ENCODE assay signal across 27 mouse cellular contexts in the genomic region with DNA sequence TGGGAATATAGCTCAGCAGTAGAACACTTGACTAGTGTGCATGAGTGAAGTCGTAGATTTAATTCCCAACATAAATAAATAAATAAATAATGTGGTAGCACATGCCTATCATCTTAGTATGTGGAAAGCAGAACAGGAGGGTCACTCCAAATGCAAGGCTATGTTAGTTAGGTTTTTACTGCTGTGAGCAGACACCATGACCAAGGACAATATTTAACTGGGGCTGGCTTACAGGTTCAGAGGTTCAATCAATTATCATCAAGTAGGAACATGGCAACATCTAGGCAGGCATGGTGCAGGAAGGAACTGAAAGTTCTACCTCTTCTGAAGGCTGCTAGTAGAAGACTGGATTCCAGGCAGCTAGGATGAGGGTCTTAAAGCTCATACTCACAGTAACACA. TPM values are rescaled to one million over a fixed set of nuclear protein-coding genes. Genes with fewer than 3 reads are reported as not detected.
DNase-seq lines count a peak whose midpoint lies in the region; ATAC-seq lines count a peak whose summit lies in the region.
"Had no signal": no experiment of that assay in that cellular context is flagged by ENCODE, and none has a peak within 500 bp of the region (broad histone marks: within the 10 kb centered on the region; RNA-seq: fewer than 3 reads in every experiment).

No protein-coding gene starts in this region.

- ATAC-seq in kidney, embryonic 16.5 days (ENCODE audit: low FRiP score, low TSS enrichment): peak; percentile 76; the same call in 1 of the 2 replicates
- ATAC-seq: forebrain, embryonic 14.5 days; forebrain, postnatal 0 days; Patski had no signal

- H3K27me3 ChIP-seq in kidney, embryonic 16.5 days (ENCODE audit: insufficient read depth, low read length): no peaks in the 10 kb centered on the region
- H3K27me3 ChIP-seq: CH12.LX; embryonic facial prominence, embryonic 12.5 days; embryonic facial prominence, embryonic 15.5 days; heart, embryonic 13.5 days; hindbrain, embryonic 12.5 days; hindbrain, embryonic 15.5 days; Patski had no signal

- H3K4me2 ChIP-seq in kidney, embryonic 16.5 days (replicated peaks; ENCODE audit: low read depth, low read length): no peak overlapping the region
- H3K4me2 ChIP-seq: embryonic facial prominence, embryonic 12.5 days; embryonic facial prominence, embryonic 15.5 days; heart, embryonic 13.5 days; hindbrain, embryonic 12.5 days; hindbrain, embryonic 15.5 days had no signal

- no peaks in the 10 kb centered on the region for H3K36me3 ChIP-seq in kidney, embryonic 16.5 days (ENCODE audit: insufficient read depth, low read length)
- H3K36me3 ChIP-seq: embryonic facial prominence, embryonic 12.5 days; embryonic facial prominence, embryonic 15.5 days; G1E; heart, embryonic 10.5 days; heart, embryonic 13.5 days; hindbrain, embryonic 12.5 days; hindbrain, embryonic 15.5 days had no signal

- no peak overlapping the region for H3K4me3 ChIP-seq in kidney, embryonic 16.5 days (ENCODE audit: low read length)
- H3K4me3 ChIP-seq: embryonic facial prominence, embryonic 12.5 days; embryonic facial prominence, embryonic 15.5 days; heart, adult 2 months; heart, embryonic 10.5 days; heart, embryonic 13.5 days; hindbrain, embryonic 12.5 days; hindbrain, embryonic 15.5 days had no signal

- DNase-seq in kidney, adult 11 months: peak; percentile 28
- DNase-seq in kidney, postnatal 10 days: no peak
- peak; percentile 68 for DNase-seq in kidney, adult 9 months
- no peak for DNase-seq in kidney, postnatal 14 days
- DNase-seq in kidney, postnatal 36 days: peak; percentile 30 to 52
- no peak for DNase-seq in adrenal gland, postnatal 14 days
- DNase-seq: adrenal gland, postnatal 10 days; B cell, adult 2 months; cerebellum, adult 11 months; cerebellum, adult 2 months; cerebellum, adult 9-11 months; cerebellum, postnatal 25 days; forebrain, postnatal 0 days; gastrocnemius, postnatal 25 days; heart, adult 2 months; heart, postnatal 14 days had no signal

- H3K9me3 ChIP-seq in kidney, embryonic 16.5 days (ENCODE audit: low read length): no peaks in the 10 kb centered on the region
- H3K9me3 ChIP-seq: embryonic facial prominence, embryonic 12.5 days; embryonic facial prominence, embryonic 15.5 days; G1E; heart, embryonic 10.5 days; hindbrain, embryonic 12.5 days; hindbrain, embryonic 15.5 days had no signal

- H3K27ac ChIP-seq in kidney, embryonic 16.5 days (ENCODE audit: low read length): no peak overlapping the region
- H3K27ac ChIP-seq: embryonic facial prominence, embryonic 12.5 days; embryonic facial prominence, embryonic 15.5 days; heart, adult 2 months; heart, embryonic 10.5 days; heart, embryonic 13.5 days; hindbrain, embryonic 12.5 days; hindbrain, embryonic 15.5 days had no signal

- 89% methylated on average over 1 of the region's 1 CpGs for WGBS in kidney, embryonic 16.5 days

- no peaks in the 10 kb centered on the region for H3K4me1 ChIP-seq in kidney, embryonic 16.5 days (ENCODE audit: insufficient read depth, low read length)
- H3K4me1 ChIP-seq: heart, embryonic 10.5 days; heart, embryonic 13.5 days had no signal

- no peak overlapping the region for H3K9ac ChIP-seq in kidney, embryonic 16.5 days (replicated peaks; ENCODE audit: low read length)
- H3K9ac ChIP-seq: embryonic facial prominence, embryonic 12.5 days; embryonic facial prominence, embryonic 15.5 days; forebrain, postnatal 0 days; heart, embryonic 13.5 days; hindbrain, embryonic 12.5 days; hindbrain, embryonic 15.5 days had no signal

RNA-seq across cellular contexts. Expression of a gene that starts 22.0 kb away (rescaled TPM):
- polyA plus RNA-seq in kidney, embryonic 16.5 days (2015; fragmentation: Nextera tagmentation; extraction: Ambion mirVana): 22.2 and 28.0 TPM in 2 replicates
- 79.4 and 89.0 TPM in 2 replicates for total RNA-seq in adrenal gland, postnatal 14 days (2021)

Comparison
In these comparisons a context has a peak if more than half of its experiments do, and no peak if none do; other contexts are left out.
1. DNase-seq: peak in kidney, adult 11 months (single experiment), kidney, adult 9 months (single experiment) and kidney, postnatal 36 days (2 of 2); none in kidney, postnatal 10 days (single experiment), kidney, postnatal 14 days (single experiment) and adrenal gland, postnatal 14 days (single experiment).